Mouse (Mus musculus): ENCODE data around the gene Cdc42bpg. TPM values are rescaled to one million over a fixed set of nuclear protein-coding genes. Genes with fewer than 3 reads are reported as not detected.
A peak's percentile ranks its signal among the peaks of the same experiment; 100 is the strongest.

The Cdc42bpg gene
- polyA plus RNA-seq, 1 experiment: 133 TPM

DNA sequence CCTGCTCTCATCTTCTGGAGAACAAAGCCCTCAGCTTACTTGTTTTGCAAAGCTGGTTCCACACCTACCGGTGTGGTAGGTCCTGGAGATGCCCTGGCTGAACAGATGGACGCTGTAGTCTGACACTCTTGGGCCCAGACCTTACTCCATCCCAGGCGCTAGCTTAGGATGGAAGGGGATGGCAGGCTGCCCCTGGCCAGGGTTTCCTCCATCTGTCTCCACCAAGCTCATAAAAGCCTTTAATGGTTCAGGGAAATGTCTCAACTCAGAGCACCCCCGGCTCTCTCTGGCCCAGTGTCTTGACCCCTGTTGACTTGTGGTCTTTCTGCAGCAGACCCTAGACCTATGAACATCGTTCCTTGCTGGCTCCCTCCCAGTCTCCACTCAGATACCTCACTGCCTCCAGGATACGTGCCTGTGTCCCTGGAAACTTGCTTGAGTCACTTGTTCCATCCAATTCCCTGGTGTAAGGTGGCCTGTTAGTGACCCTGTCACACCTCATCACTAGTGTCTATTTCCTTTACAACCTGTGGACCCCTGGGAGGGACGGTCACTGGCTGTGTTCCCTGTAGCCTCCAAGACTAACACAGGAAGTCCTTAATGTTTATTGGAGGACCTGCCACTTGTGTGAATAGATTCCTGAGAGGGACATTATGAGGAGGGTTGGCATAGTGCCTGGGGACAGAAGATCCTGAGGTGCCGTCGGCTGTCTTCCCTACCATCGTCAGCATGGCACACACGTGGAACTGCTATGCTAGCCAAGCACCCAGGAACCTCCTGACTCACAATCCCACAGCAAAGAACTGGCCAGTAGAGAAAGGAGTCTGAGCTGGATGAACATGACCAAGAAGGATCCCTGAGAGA is 38.7 kb upstream of the Cdc42bpg start:
- no peak for DNase-seq
- H3K4me3 ChIP-seq (replicated peaks; ENCODE audit: extremely low read depth, low read depth, low read length): no peak overlapping the region
- WGBS: 31% methylated on average over 11 of the region's 11 CpGs
- TF ChIP-seq POLR2A (IDR thresholded peaks at IDR 0.05; ENCODE audit: borderline replicate concordance, extremely low read depth, low read depth, low read length) (no peak), CTCF (IDR thresholded peaks at IDR 0.05; ENCODE audit: insufficient read depth, low read length) (0 out of 2 replicates have a peak, but pooled peaks have one; percentile 11)
- H3K4me1 ChIP-seq (ENCODE audit: control insufficient read depth, insufficient read depth, low read length): 0 out of 2 replicates have a peak, but pooled peaks cover 2% of the 10 kb centered on the region

DNA sequence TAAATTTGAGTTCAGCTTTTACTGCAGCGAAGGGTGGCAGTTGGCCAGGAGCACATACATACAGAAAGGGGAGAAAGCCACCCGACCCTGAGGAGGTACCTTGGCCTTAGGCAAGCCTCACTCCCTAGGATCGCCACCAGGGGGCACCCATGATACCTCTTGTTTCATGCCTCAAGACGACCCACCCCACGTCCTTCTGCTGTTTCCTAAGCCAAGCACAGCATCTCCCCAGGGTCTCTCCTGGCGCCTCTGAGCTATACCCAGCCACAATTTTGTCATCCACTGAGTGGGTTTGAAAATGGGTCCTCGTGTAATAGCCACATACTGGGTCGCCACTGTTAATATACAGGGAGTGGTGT is 38.1 kb upstream of the Cdc42bpg start:
- TF ChIP-seq CTCF (IDR thresholded peaks at IDR 0.05; ENCODE audit: insufficient read depth, low read length) (peak; percentile 93), POLR2A (IDR thresholded peaks at IDR 0.05; ENCODE audit: borderline replicate concordance, extremely low read depth, low read depth, low read length) (no peak)
- WGBS: 6% methylated on average over 8 of the region's 8 CpGs
- Histone ChIP-seq H3K4me3 (replicated peaks; ENCODE audit: extremely low read depth, low read depth, low read length) (no peak overlapping the region), H3K4me1 (ENCODE audit: control insufficient read depth, insufficient read depth, low read length) (0 out of 2 replicates have a peak, but pooled peaks cover 2% of the 10 kb centered on the region)
- DNase-seq: peak; percentile 89

DNA sequence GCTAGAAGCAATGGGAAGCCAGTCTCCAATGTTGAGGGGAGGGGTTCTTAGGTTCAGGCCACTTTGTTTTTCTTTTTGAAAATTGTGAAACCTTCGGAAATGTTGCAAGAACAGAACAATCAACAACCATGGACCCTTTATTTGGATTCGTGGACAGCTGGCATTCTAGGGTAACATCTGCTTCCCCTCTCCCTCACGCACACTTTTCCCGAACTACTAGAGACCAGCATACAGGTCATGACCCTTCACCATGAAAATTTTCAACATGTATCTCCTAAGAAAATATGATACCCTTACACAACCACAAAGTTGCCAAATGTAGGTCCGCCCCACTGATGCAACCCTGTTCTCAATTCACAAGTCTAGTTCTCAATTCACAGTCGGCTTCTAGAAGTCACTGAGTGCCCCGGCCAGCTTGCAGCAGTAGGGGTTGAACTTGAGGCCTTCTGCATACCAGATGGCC is 37.6 kb upstream of the Cdc42bpg start:
- no peak for DNase-seq
- TF ChIP-seq POLR2A (IDR thresholded peaks at IDR 0.05; ENCODE audit: borderline replicate concordance, extremely low read depth, low read depth, low read length): no peak
- no peak for TF ChIP-seq CTCF (IDR thresholded peaks at IDR 0.05; ENCODE audit: insufficient read depth, low read length)
- Histone ChIP-seq H3K4me3 (replicated peaks; ENCODE audit: extremely low read depth, low read depth, low read length) (no peak overlapping the region), H3K4me1 (ENCODE audit: control insufficient read depth, insufficient read depth, low read length) (0 out of 2 replicates have a peak, but pooled peaks cover 2% of the 10 kb centered on the region)
- WGBS: 68% methylated on average over 7 of the region's 7 CpGs

DNA sequence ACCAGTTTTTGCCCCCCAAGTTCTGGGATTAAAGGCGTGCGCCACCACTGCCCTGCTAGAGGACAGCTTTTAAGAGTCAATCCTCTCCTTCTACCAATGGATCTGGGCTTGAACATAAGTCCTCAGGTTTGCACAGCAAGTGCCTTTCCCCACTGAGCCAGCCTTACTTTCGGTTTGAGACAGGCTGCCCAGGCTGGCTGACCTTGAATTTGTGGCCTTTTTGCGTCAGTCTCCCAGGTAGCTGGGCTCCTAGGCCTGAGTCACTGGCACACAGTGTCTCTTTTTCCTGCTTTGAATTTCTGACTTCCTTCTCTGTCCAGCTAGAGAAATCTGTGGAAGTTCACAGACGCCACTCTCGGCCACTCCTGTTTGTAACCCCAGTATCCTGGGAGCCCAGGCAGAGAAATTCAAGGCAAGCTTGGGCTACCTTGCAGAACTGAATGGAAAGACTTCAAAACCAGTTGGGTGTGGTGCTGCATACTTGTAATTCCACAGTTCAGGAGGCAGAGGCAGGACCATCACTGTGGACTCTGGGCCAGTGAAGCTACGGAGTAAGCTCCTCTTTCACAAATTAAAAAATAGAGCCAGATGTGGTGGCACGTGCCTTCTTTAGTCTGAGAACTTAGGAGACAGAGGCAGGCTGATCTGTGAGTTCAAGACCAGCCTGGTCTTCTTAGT is 36.3 kb upstream of the Cdc42bpg start:
- TF ChIP-seq POLR2A (IDR thresholded peaks at IDR 0.05; ENCODE audit: borderline replicate concordance, extremely low read depth, low read depth, low read length) (no peak), CTCF (IDR thresholded peaks at IDR 0.05; ENCODE audit: insufficient read depth, low read length) (no peak)
- DNase-seq: no peak
- WGBS: 87% methylated on average over 8 of the region's 8 CpGs
- 0 out of 2 replicates have a peak, but pooled peaks cover 2% of the 10 kb centered on the region for H3K4me1 ChIP-seq (ENCODE audit: control insufficient read depth, insufficient read depth, low read length)
- no peak overlapping the region for H3K4me3 ChIP-seq (replicated peaks; ENCODE audit: extremely low read depth, low read depth, low read length)

DNA sequence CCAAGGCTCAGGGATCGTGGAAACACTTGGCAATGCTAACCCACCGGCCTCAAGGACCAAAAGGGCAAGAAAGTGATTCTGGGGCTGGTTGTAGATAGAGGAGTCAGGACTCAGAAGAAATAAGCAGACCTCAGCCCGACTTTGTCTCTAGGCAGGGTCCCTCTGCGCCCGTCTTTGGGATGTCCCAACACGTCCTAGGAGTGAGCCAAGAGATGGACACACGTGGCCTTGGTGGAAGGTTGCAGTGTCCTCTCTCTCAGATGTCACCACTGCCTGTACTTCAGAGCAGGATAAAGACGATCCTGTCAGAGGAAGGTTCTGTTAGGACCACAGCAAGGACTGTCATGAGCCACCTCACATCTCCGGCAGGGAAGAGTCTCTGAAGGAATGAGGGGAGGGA is 35.6 kb upstream of the Cdc42bpg start:
- Histone ChIP-seq H3K4me3 (replicated peaks; ENCODE audit: extremely low read depth, low read depth, low read length) (no peak overlapping the region), H3K4me1 (ENCODE audit: control insufficient read depth, insufficient read depth, low read length) (0 out of 2 replicates have a peak, but pooled peaks cover 2% of the 10 kb centered on the region)
- DNase-seq: no peak
- TF ChIP-seq CTCF (IDR thresholded peaks at IDR 0.05; ENCODE audit: insufficient read depth, low read length) (no peak), POLR2A (IDR thresholded peaks at IDR 0.05; ENCODE audit: borderline replicate concordance, extremely low read depth, low read depth, low read length) (no peak)
- WGBS: 75% methylated on average over 9 of the region's 9 CpGs

DNA sequence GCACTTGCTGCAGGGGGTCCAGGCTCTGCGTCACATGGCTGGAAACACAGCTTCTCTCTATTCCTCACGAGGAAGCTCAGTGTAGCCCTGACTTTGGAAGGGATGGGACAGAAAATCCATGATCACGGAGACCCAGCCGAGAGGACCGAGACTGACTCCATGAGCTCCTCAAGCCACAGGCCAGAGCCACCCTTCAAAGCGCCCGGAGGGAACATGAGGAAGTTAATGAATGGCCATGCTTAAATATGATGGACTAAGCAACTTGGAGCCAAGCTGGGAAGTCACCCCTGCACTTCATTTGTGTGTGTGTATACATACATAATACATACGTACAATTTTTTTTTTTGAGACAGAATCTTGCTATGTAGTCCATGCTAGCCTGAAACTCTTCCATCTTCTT is 35.0 kb upstream of the Cdc42bpg start:
- no peak for DNase-seq
- TF ChIP-seq POLR2A (IDR thresholded peaks at IDR 0.05; ENCODE audit: borderline replicate concordance, extremely low read depth, low read depth, low read length) (no peak), CTCF (IDR thresholded peaks at IDR 0.05; ENCODE audit: insufficient read depth, low read length) (no peak)
- no peak overlapping the region for H3K4me3 ChIP-seq (replicated peaks; ENCODE audit: extremely low read depth, low read depth, low read length)
- 0 out of 2 replicates have a peak, but pooled peaks cover 7% of the 10 kb centered on the region for H3K4me1 ChIP-seq (ENCODE audit: control insufficient read depth, insufficient read depth, low read length)
- 66% methylated on average over 8 of the region's 8 CpGs for WGBS

DNA sequence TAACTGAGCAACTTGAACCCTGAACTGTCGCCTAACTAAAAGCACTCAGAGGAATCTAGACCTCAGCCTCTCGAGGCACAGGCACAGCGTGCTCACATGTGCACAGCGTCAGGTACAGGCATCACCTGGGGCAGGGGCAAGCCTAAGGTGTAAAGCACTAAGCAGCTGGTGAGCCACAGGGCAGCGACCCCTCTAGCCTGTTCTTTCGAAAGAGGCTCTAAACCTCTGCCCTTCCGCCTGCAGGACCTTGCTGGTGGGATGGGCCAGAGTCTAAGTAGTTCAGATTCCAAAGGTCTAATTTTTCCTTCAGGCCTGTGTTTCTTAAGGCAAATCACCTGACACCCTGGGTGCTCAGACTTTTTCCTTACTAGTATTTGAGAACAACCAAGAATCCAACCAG is 34.2 kb upstream of the Cdc42bpg start:
- WGBS: 78% methylated on average over 7 of the region's 7 CpGs
- Histone ChIP-seq H3K4me1 (ENCODE audit: control insufficient read depth, insufficient read depth, low read length) (0 out of 2 replicates have a peak, but pooled peaks cover 8% of the 10 kb centered on the region), H3K4me3 (replicated peaks; ENCODE audit: extremely low read depth, low read depth, low read length) (no peak overlapping the region)
- no peak for DNase-seq
- TF ChIP-seq POLR2A (IDR thresholded peaks at IDR 0.05; ENCODE audit: borderline replicate concordance, extremely low read depth, low read depth, low read length): no peak
- TF ChIP-seq CTCF (IDR thresholded peaks at IDR 0.05; ENCODE audit: insufficient read depth, low read length): no peak

DNA sequence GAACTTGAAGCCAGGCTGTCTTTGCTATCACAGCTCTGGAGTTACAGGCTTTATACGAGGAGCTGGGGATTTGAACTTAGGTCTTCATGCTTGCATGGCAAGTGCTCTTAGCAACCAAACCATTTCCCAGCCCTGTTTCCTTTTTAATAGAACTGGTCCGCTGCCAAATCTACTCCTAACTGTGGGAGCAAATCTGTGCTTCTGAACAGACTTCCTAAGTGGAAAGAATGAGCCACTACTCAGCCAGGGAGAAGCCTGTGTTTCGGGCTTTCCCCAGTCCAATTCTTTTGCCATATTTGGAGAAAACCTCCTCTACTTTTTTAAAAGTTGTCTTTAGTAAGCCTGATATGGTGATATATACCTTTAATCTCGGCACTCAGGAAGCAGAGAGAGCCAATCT is 33.5 kb upstream of the Cdc42bpg start:
- Histone ChIP-seq H3K4me1 (ENCODE audit: control insufficient read depth, insufficient read depth, low read length) (0 out of 2 replicates have a peak, but pooled peaks cover 8% of the 10 kb centered on the region), H3K4me3 (replicated peaks; ENCODE audit: extremely low read depth, low read depth, low read length) (no peak overlapping the region)
- no peak for DNase-seq
- TF ChIP-seq POLR2A (IDR thresholded peaks at IDR 0.05; ENCODE audit: borderline replicate concordance, extremely low read depth, low read depth, low read length): no peak
- TF ChIP-seq CTCF (IDR thresholded peaks at IDR 0.05; ENCODE audit: insufficient read depth, low read length): no peak
- 53% methylated on average over 4 of the region's 4 CpGs for WGBS

DNA sequence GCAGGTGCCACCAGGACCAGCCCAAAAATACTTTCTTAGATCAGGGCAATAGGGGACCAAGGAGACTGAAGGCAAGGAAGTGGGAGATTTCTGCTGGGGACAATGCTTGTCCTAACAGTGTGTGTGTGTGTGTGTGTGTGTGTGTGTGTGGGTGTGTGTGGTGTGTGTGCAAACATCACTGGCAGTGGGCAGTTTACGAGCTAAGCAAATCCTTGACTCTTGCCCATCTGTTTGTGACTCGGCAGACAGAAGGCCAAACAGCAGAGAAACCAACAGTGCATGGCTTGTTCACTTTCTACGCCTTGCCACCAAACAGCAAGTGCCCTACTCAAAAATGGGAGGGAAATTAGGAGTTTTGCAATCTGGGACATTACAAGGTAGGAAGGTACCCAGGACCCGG is 32.7 kb upstream of the Cdc42bpg start:
- 69% methylated on average over 4 of the region's 4 CpGs for WGBS
- Histone ChIP-seq H3K4me3 (replicated peaks; ENCODE audit: extremely low read depth, low read depth, low read length) (no peak overlapping the region), H3K4me1 (ENCODE audit: control insufficient read depth, insufficient read depth, low read length) (0 out of 2 replicates have a peak, but pooled peaks cover 6% of the 10 kb centered on the region)
- TF ChIP-seq POLR2A (IDR thresholded peaks at IDR 0.05; ENCODE audit: borderline replicate concordance, extremely low read depth, low read depth, low read length) (no peak), CTCF (IDR thresholded peaks at IDR 0.05; ENCODE audit: insufficient read depth, low read length) (no peak)
- no peak for DNase-seq
